ENCODE assay signal across 1 mouse cellular context in the genomic region with DNA sequence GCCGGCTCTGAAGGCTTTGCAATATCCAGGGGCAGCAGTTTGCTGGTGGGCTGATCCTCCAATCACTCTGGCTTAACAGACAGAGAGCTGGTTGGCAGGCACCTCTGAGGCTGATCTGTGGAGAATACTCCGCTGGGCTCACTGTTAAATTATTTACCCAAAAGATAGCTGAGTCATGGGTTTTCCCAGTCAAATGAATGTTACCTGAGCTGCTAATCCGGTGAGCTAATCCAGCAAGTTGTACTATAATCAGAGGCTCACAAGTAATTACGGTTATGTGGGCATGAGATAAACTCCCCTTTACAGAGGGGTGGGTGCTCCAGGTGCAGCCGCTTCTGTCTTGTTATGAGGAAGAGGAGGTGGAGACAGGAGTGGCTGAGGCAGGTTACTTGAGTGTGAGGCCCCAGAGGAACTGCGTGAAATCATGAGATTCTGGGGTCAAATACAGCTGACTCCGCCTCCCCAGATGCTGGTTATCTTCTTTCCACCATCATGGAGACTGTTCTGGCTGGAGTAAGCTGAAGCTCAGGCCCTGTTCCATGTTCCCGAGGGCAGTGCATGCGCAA.
A peak's percentile ranks its signal among the peaks of the same experiment; 100 is the strongest.
TF ChIP-seq lines count a peak whose summit lies in the region.

Gene Slc26a1 (minus strand): TSS at position 319 of the 566 bp plus-strand sequence.

TF ChIP-seq in MEL, 35 proteins besides CTCF, POLR2A, EP300 and RAD21 (continued from another document):
- TF ChIP-seq ZNF384 (IDR thresholded peaks at IDR 0.05; ENCODE audit: low read depth, low read length) (no peak), RCOR1 (IDR thresholded peaks at IDR 0.05; ENCODE audit: low read depth, low read length) (no peak; the same call in 1 of the 2 replicates), MYB (IDR thresholded peaks at IDR 0.05; ENCODE audit: low read depth, low read length) (peak; percentile 88), MXI1 (IDR thresholded peaks at IDR 0.05; ENCODE audit: low read depth, low read length) (no peak; the same call in 1 of the 2 replicates), KAT2A (conservative IDR thresholded peaks at IDR 0.05; ENCODE audit: low read depth, low read length) (no peak; the same call in 1 of the 2 replicates), GABPA (IDR thresholded peaks at IDR 0.05; ENCODE audit: low read depth, low read length) (peak; percentile 61; the same call in 1 of the 2 replicates), ZKSCAN1 (IDR thresholded peaks at IDR 0.05; ENCODE audit: low read depth, low read length) (no peak), GATA1 (IDR thresholded peaks at IDR 0.05; ENCODE audit: low read depth, low read length) (peak; percentile 58), POLR2AphosphoS5 (IDR thresholded peaks at IDR 0.05; ENCODE audit: borderline replicate concordance, low read depth, low read length) (no peak)
